Mouse (Mus musculus) hindbrain, embryonic 16.5 days (tissue): Measurements from ENCODE around the gene Nacc1. TPM values are rescaled to one million over a fixed set of nuclear protein-coding genes. Genes with fewer than 3 reads are reported as not detected.

ENCODE experiments used
- ATAC-seq: fragments of 200-750 bp; cut with Nextera tagmentation; 2 replicates; pipeline ENCODE4 v1.8.0; 2017; ENCODE audit warnings: moderate TSS enrichment, moderate library complexity
- H3K27ac ChIP-seq: fragments of 300-500 bp; sonication (generic); 2 replicates; pipeline ENCODE4 v1.5.1; 2014; ENCODE audit warnings: low read depth, mild to moderate bottlenecking, control low read depth, low read length, moderate library complexity
- H3K27me3 ChIP-seq: fragments of 300-500 bp; sonication (generic); replicated peaks from 2 replicates; pipeline ENCODE4 v1.6.1; 2014; ENCODE audit warnings: low read length; ENCODE audit not compliant: control insufficient read depth, insufficient read depth
- H3K36me3 ChIP-seq: fragments of 300-500 bp; sonication (generic); 2 replicates; pipeline ENCODE4 v1.6.1; 2014; ENCODE audit warnings: mild to moderate bottlenecking, low read length, moderate library complexity, mixed read lengths; ENCODE audit not compliant: control insufficient read depth, insufficient read depth
- H3K4me1 ChIP-seq: fragments of 300-500 bp; sonication (generic); 2 replicates; pipeline ENCODE4 v1.6.1; 2014; ENCODE audit warnings: low read depth, low read length; ENCODE audit not compliant: control insufficient read depth, insufficient read depth
- H3K4me2 ChIP-seq: fragments of 300-500 bp; sonication (generic); 2 replicates; pipeline ENCODE4 v1.6.1; 2014; ENCODE audit warnings: mild to moderate bottlenecking, low read length, control low read depth, moderate library complexity
- H3K4me3 ChIP-seq: fragments of 300-500 bp; sonication (generic); 2 replicates; pipeline ENCODE4 v1.5.1; 2014; ENCODE audit warnings: mild to moderate bottlenecking, low read length, control low read depth, moderate library complexity
- H3K9ac ChIP-seq: fragments of 300-500 bp; sonication (generic); 2 replicates; pipeline ENCODE4 v1.6.1; 2014; ENCODE audit warnings: low read depth, mild to moderate bottlenecking, control low read depth, low read length, moderate library complexity
- H3K9me3 ChIP-seq: fragments of 300-500 bp; sonication (generic); 2 replicates; pipeline ENCODE4 v1.6.1; 2014; ENCODE audit warnings: mild to moderate bottlenecking, low read length, moderate library complexity; ENCODE audit not compliant: control insufficient read depth
- WGBS: fragments of 180-500 bp; shearing (Covaris S2); extraction: QIAGEN DNeasy Blood & Tissue Kit; methylation state at CpG from one replicate; pipeline ENCODE4 v1.1.7; 2014; 5-methylcytosine and 5-hydroxymethylcytosine counted together
- polyA plus RNA-seq: library from polyadenylated mRNA; unstranded; fragments of >200 nt; fragmentation: Nextera tagmentation; extraction: Ambion mirVana; gene quantifications from 2 replicates; pipeline ENCODE4 v1.2.1, GENCODE M21; 2015

The Nacc1 gene
- polyA plus RNA-seq, 1 experiment from 2014 or later, result 12.4 TPM

- Histone ChIP-seq H3K9me3 (no peaks in the 10 kb centered on the region), H3K27me3 (0 out of 2 replicates have a peak, but pooled peaks cover 2% of the 10 kb centered on the region), H3K9ac (peak overlapping the region; percentile 57), H3K4me3 (peak overlapping the region; percentile 35), H3K27ac (peak overlapping the region; percentile 77), H3K4me2 (peak overlapping the region; percentile 57), H3K36me3 (no peaks in the 10 kb centered on the region), H3K4me1 (peaks cover 35% of the 10 kb centered on the region)
- ATAC-seq, result 0 out of 2 replicates have a peak, but pooled peaks have one; percentile 34
- WGBS, result 3% methylated on average over 23 of the region's 23 CpGs
Observed at GRCm38 (mm10) chr8:84656641-84657126, 31.0 kb downstream of the Nacc1 start.

GRCm38 (mm10) chr8:84656191-84656525 is 31.5 kb downstream of the Nacc1 start:
- Histone ChIP-seq H3K27ac (peak overlapping the region; percentile 77), H3K4me1 (peaks cover 30% of the 10 kb centered on the region), H3K4me3 (peak overlapping the region; percentile 35), H3K9me3 (no peaks in the 10 kb centered on the region), H3K9ac (peak overlapping the region; percentile 57), H3K27me3 (0 out of 2 replicates have a peak, but pooled peaks cover 2% of the 10 kb centered on the region), H3K4me2 (peak overlapping the region; percentile 57), H3K36me3 (no peaks in the 10 kb centered on the region)
- WGBS, result under 1% methylated on average over 10 of the region's 10 CpGs
- ATAC-seq, result no peak

- H3K36me3 ChIP-seq, result no peaks in the 10 kb centered on the region
- H3K9me3 ChIP-seq, result no peaks in the 10 kb centered on the region
- WGBS, result 3% methylated on average over 14 of the region's 15 CpGs
- peak overlapping the region; percentile 57 for H3K4me2 ChIP-seq
- peak; percentile 74 for ATAC-seq
- peak overlapping the region; percentile 57 for H3K9ac ChIP-seq
- H3K27ac ChIP-seq, result peak overlapping the region; percentile 77
- H3K4me1 ChIP-seq, result peaks cover 25% of the 10 kb centered on the region
- H3K27me3 ChIP-seq, result 0 out of 2 replicates have a peak, but pooled peaks cover under 1% of the 10 kb centered on the region
- H3K4me3 ChIP-seq, result peak overlapping the region; percentile 35
Observed at GRCm38 (mm10) chr8:84655336-84656190, 32.1 kb downstream of the Nacc1 start.

- Histone ChIP-seq H3K4me3 (no peak overlapping the region), H3K4me1 (peaks cover 15% of the 10 kb centered on the region), H3K4me2 (no peak overlapping the region), H3K36me3 (no peaks in the 10 kb centered on the region), H3K9ac (no peak overlapping the region), H3K27me3 (no peaks in the 10 kb centered on the region), H3K9me3 (no peaks in the 10 kb centered on the region), H3K27ac (peak overlapping the region; percentile 77; the same call in 1 of the 2 replicates)
- no peak for ATAC-seq
- 45% methylated on average over 4 of the region's 4 CpGs for WGBS
Observed at GRCm38 (mm10) chr8:84654597-84654996, 33.1 kb downstream of the Nacc1 start.

- Histone ChIP-seq H3K27ac (no peak overlapping the region), H3K4me2 (no peak overlapping the region), H3K4me1 (peaks cover 15% of the 10 kb centered on the region), H3K27me3 (no peaks in the 10 kb centered on the region), H3K4me3 (no peak overlapping the region), H3K9me3 (no peaks in the 10 kb centered on the region), H3K36me3 (no peaks in the 10 kb centered on the region), H3K9ac (no peak overlapping the region)
- 59% methylated on average over 9 of the region's 9 CpGs for WGBS
- ATAC-seq, result no peak
Observed at GRCm38 (mm10) chr8:84653092-84653631, 34.5 kb downstream of the Nacc1 start.

- Histone ChIP-seq H3K27me3 (no peaks in the 10 kb centered on the region), H3K36me3 (no peaks in the 10 kb centered on the region), H3K9me3 (no peaks in the 10 kb centered on the region), H3K4me1 (peaks cover 2% of the 10 kb centered on the region), H3K27ac (peak overlapping the region; percentile 29; the same call in 1 of the 2 replicates), H3K4me3 (no peak overlapping the region), H3K4me2 (no peak overlapping the region), H3K9ac (no peak overlapping the region)
- 33% methylated on average over 3 of the region's 3 CpGs for WGBS
- no peak for ATAC-seq
Observed at GRCm38 (mm10) chr8:84650213-84650612, 37.4 kb downstream of the Nacc1 start.

- peak; percentile 70 for ATAC-seq
- no peak overlapping the region for H3K27ac ChIP-seq
- H3K36me3 ChIP-seq, result no peaks in the 10 kb centered on the region
- H3K9me3 ChIP-seq, result no peaks in the 10 kb centered on the region
- H3K4me3 ChIP-seq, result peak overlapping the region; percentile 20
- H3K9ac ChIP-seq, result peak overlapping the region; percentile 30; the same call in 1 of the 2 replicates
- 2% methylated on average over 14 of the region's 14 CpGs for WGBS
- H3K4me1 ChIP-seq, result peaks cover 2% of the 10 kb centered on the region
- peak overlapping the region; percentile 47 for H3K4me2 ChIP-seq
- no peaks in the 10 kb centered on the region for H3K27me3 ChIP-seq
Observed at GRCm38 (mm10) chr8:84647461-84647901, 40.2 kb downstream of the Nacc1 start.

GRCm38 (mm10) chr8:84646800-84647199 is 40.9 kb downstream of the Nacc1 start:
- H3K27ac ChIP-seq, result no peak overlapping the region
- H3K9me3 ChIP-seq, result no peaks in the 10 kb centered on the region
- H3K36me3 ChIP-seq, result no peaks in the 10 kb centered on the region
- H3K4me1 ChIP-seq, result peaks cover 2% of the 10 kb centered on the region
- no peak for ATAC-seq
- H3K9ac ChIP-seq, result no peak overlapping the region
- H3K4me2 ChIP-seq, result no peak overlapping the region
- H3K4me3 ChIP-seq, result no peak overlapping the region
- 48% methylated on average over 6 of the region's 6 CpGs for WGBS
- no peaks in the 10 kb centered on the region for H3K27me3 ChIP-seq

- 75% methylated on average over 5 of the region's 5 CpGs for WGBS
- Histone ChIP-seq H3K27me3 (no peaks in the 10 kb centered on the region), H3K4me2 (no peak overlapping the region), H3K9me3 (no peaks in the 10 kb centered on the region), H3K4me3 (no peak overlapping the region), H3K9ac (no peak overlapping the region), H3K36me3 (no peaks in the 10 kb centered on the region), H3K27ac (no peak overlapping the region), H3K4me1 (peaks cover 12% of the 10 kb centered on the region)
- no peak for ATAC-seq
Observed at GRCm38 (mm10) chr8:84643019-84643418, 44.6 kb downstream of the Nacc1 start.
